Mouse (Mus musculus) liver, embryonic 11.5 days (tissue): Measurements from ENCODE around the gene Dpp6. TPM values are rescaled to one million over a fixed set of nuclear protein-coding genes. Genes with fewer than 3 reads are reported as not detected.
A peak's percentile ranks its signal among the peaks of the same experiment; 100 is the strongest.

Experiments
- ATAC-seq: fragments of 200-750 bp; cut with Nextera tagmentation; replicated peaks from 2 replicates; pipeline ENCODE4 v1.8.0; 2017; ENCODE audit warnings: moderate number of reproducible peaks, mild to moderate bottlenecking, moderate TSS enrichment, moderate library complexity; ENCODE audit not compliant: low FRiP score
- DNase-seq: peaks from one replicate; pipeline ENCODE4 v3.0.0-alpha.2; 2017; ENCODE audit warnings: low spot score
- H3K27ac ChIP-seq: fragments of 300-500 bp; sonication (generic); 2 replicates; pipeline ENCODE4 v1.5.1; 2014; ENCODE audit warnings: mild to moderate bottlenecking, low read depth, low read length, control low read depth
- H3K27me3 ChIP-seq: fragments of 300-500 bp; sonication (generic); replicated peaks from 2 replicates; pipeline ENCODE4 v1.6.1; 2014; ENCODE audit warnings: low read length, mixed read lengths; ENCODE audit not compliant: control insufficient read depth, insufficient read depth
- H3K36me3 ChIP-seq: fragments of 300-500 bp; sonication (generic); 2 replicates; pipeline ENCODE4 v1.6.1; 2014; ENCODE audit warnings: mild to moderate bottlenecking, low read length, moderate library complexity, mixed read lengths; ENCODE audit not compliant: control insufficient read depth, insufficient read depth
- H3K4me1 ChIP-seq: fragments of 300-500 bp; sonication (generic); replicated peaks from 2 replicates; pipeline ENCODE4 v1.6.1; 2014; ENCODE audit warnings: low read length, mixed read lengths; ENCODE audit not compliant: control insufficient read depth, insufficient read depth
- H3K4me2 ChIP-seq: fragments of 300-500 bp; sonication (generic); 2 replicates; pipeline ENCODE4 v1.6.1; 2014; ENCODE audit warnings: mild to moderate bottlenecking, control low read depth, moderate library complexity
- H3K4me3 ChIP-seq: fragments of 300-500 bp; sonication (generic); 2 replicates; pipeline ENCODE4 v1.5.1; 2014; ENCODE audit warnings: low read depth, low read length, control low read depth
- H3K9ac ChIP-seq: fragments of 300-500 bp; sonication (generic); 2 replicates; pipeline ENCODE4 v1.6.1; 2014; ENCODE audit warnings: low read depth, low read length, control low read depth
- H3K9me3 ChIP-seq: fragments of 300-500 bp; sonication (generic); 2 replicates; pipeline ENCODE4 v1.6.1; 2016; ENCODE audit warnings: low read length, inconsistent platforms, mixed read lengths; ENCODE audit not compliant: control insufficient read depth
- WGBS: fragments of 180-500 bp; shearing (Covaris S2); extraction: QIAGEN DNeasy Blood & Tissue Kit; methylation state at CpG from one replicate; pipeline ENCODE4 v1.1.7; 2014; 5-methylcytosine and 5-hydroxymethylcytosine counted together
- polyA plus RNA-seq: library from polyadenylated mRNA; unstranded; fragments of >200 nt; fragmentation: Nextera tagmentation; extraction: Ambion mirVana; gene quantifications from 2 replicates; pipeline ENCODE4 v1.2.1, GENCODE M21; 2014

Gene Dpp6
- polyA plus RNA-seq, 1 experiment from 2014 or later = 1.1 TPM

DNA sequence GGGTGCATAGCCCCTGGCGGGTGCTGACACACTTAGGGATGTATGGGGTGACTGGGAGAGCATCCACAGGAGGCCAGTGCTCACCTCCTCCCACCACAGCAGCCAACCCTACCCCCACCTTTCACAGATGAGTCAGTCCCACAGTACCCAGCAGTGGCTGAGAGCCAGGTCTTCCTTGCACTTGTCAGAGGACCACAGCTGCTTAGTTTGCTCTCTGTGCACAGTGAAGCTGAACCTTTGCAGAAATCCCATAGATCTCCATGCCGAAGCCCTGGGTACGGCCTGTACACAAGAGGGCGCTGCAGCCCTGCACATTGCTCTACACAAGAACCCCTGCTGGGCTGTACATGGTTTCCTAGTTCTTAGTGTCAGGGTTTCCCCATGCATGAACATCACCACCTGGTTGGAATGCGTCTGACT lies 860.3 kb downstream of the Dpp6 start:
- Histone ChIP-seq H3K27me3 (no peaks in the 10 kb centered on the region), H3K4me3 (no peak overlapping the region), H3K9me3 (no peaks in the 10 kb centered on the region), H3K27ac (no peak overlapping the region), H3K9ac (no peak overlapping the region), H3K4me1 (no peaks in the 10 kb centered on the region), H3K36me3 (no peaks in the 10 kb centered on the region), H3K4me2 (no peak overlapping the region)
- DNase-seq (peak; percentile 40), ATAC-seq (peak; percentile 53)
- WGBS = 35% methylated on average over 5 of the region's 5 CpGs

DNA sequence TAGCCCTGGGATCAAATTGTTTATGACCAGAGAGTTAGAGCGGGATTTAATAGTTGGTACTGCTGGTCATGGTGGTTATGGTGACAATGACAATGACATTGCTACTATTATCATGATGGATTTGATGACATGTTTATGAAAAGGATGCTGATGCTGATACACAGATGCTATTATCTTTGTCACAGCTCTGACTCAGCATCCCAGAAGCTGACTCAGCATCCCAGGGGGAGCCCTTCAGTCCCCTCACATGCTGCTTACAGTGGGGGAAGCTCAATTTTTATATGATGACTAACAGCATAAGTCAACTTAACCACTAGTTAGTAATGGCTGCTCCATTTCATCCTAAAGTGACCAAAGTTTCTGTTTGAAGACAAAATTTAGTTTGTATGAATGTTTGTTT lies 862.1 kb downstream of the Dpp6 start:
- ATAC-seq (no peak), DNase-seq (no peak)
- H3K9ac ChIP-seq = no peak overlapping the region
- H3K4me2 ChIP-seq = no peak overlapping the region
- no peak overlapping the region for H3K4me3 ChIP-seq
- no peaks in the 10 kb centered on the region for H3K9me3 ChIP-seq
- no peaks in the 10 kb centered on the region for H3K27me3 ChIP-seq
- no peak overlapping the region for H3K27ac ChIP-seq
- WGBS = 87% methylated on average over 1 of the region's 1 CpGs
- no peaks in the 10 kb centered on the region for H3K4me1 ChIP-seq
- no peaks in the 10 kb centered on the region for H3K36me3 ChIP-seq

DNA sequence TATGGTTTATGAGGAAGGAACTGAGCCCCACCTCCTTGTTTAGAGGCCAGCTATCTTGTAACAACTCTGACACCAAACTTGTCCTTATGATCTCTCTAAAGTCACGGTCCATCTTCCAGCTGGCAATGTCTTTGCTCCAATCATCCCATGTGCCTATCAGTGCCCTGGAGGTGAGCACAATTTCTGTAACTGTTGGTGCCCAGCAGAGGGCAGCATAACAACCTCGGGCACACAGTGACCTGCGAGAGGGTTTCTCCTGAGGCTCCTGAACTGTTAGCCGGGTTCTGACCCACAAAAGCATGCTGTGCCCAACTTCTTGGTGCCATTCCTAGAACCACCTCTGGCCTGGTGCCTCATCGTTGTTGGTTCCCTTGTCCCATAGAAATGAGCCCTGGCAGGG lies 863.5 kb downstream of the Dpp6 start:
- Histone ChIP-seq H3K27ac (no peak overlapping the region), H3K4me3 (no peak overlapping the region), H3K9ac (no peak overlapping the region), H3K9me3 (no peaks in the 10 kb centered on the region), H3K36me3 (no peaks in the 10 kb centered on the region), H3K4me2 (no peak overlapping the region), H3K27me3 (no peaks in the 10 kb centered on the region), H3K4me1 (no peaks in the 10 kb centered on the region)
- DNase-seq = no peak
- 35% methylated on average over 5 of the region's 5 CpGs for WGBS
- ATAC-seq = no peak; the same call in 1 of the 2 replicates

DNA sequence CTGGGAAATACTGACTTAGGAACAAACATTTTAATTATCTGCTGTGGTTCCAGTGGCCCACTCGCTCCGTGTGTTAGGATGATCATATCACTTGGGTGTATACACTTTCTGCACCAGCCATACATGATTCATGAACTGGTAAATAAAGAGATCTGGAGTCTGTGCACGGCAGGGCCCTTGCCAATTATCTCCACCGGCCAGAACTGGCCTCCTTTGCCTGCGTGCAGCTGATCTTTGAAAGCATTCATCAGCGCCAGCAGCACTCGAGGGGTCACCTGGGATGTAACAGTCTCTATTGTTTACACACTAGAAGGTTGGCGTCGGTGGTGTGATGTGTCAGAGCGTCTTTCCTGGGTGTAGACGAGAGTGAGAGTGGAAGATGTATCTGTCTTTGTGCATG lies 868.2 kb downstream of the Dpp6 start:
- DNase-seq (no peak), ATAC-seq (no peak)
- no peaks in the 10 kb centered on the region for H3K9me3 ChIP-seq
- no peaks in the 10 kb centered on the region for H3K27me3 ChIP-seq
- no peak overlapping the region for H3K4me3 ChIP-seq
- 57% methylated on average over 11 of the region's 11 CpGs for WGBS
- H3K36me3 ChIP-seq = no peaks in the 10 kb centered on the region
- no peak overlapping the region for H3K27ac ChIP-seq
- no peak overlapping the region for H3K9ac ChIP-seq
- no peak overlapping the region for H3K4me2 ChIP-seq
- no peaks in the 10 kb centered on the region for H3K4me1 ChIP-seq

DNA sequence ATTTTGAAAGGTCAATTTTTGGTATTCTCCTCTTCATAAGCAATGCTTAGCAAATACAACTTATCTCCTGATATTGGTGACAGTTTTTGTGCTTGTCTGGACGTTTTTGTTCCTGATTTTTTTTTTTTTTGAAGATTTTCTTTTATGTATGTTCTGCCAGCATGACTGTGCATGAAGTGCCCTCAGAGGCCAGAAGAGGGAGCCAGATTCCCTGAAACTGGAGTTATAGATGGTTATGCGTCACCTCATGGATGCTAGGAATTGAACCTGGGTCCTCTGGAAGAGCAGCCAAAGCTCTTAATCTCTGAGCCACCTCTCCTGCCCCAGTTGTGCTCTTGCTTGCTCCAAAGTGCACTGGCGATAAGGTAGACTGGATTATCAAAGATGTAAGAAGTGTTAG lies 868.9 kb downstream of the Dpp6 start:
- Histone ChIP-seq H3K4me2 (no peak overlapping the region), H3K9me3 (no peaks in the 10 kb centered on the region), H3K27ac (no peak overlapping the region), H3K4me3 (no peak overlapping the region), H3K36me3 (no peaks in the 10 kb centered on the region), H3K4me1 (no peaks in the 10 kb centered on the region), H3K27me3 (no peaks in the 10 kb centered on the region), H3K9ac (no peak overlapping the region)
- ATAC-seq (no peak), DNase-seq (no peak)
- 61% methylated on average over 3 of the region's 3 CpGs for WGBS

DNA sequence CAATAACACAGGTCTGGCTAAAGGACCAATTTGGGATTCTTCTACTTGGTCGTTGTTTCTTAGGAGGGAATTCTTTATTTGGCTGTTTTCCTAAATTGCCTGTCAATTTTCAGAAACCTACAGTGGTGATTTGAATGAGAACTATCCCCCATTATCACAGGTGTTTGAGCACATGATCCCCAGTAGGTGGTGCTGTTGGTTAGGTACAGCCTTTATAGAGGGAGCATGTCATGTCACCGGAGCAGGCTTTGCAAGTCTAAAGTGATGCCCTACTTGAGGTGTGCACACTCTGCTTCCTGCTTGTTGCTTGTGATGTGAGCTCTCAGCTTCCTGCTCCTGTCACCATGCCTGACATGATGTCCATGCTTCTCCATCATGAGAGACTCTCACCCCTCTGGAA lies 870.3 kb downstream of the Dpp6 start:
- H3K4me3 ChIP-seq = no peak overlapping the region
- H3K27ac ChIP-seq = no peak overlapping the region
- ATAC-seq = no peak
- no peaks in the 10 kb centered on the region for H3K27me3 ChIP-seq
- H3K4me1 ChIP-seq = no peaks in the 10 kb centered on the region
- H3K36me3 ChIP-seq = no peaks in the 10 kb centered on the region
- WGBS = 90% methylated on average over 2 of the region's 2 CpGs
- no peak for DNase-seq
- H3K9ac ChIP-seq = no peak overlapping the region
- no peaks in the 10 kb centered on the region for H3K9me3 ChIP-seq
- no peak overlapping the region for H3K4me2 ChIP-seq

DNA sequence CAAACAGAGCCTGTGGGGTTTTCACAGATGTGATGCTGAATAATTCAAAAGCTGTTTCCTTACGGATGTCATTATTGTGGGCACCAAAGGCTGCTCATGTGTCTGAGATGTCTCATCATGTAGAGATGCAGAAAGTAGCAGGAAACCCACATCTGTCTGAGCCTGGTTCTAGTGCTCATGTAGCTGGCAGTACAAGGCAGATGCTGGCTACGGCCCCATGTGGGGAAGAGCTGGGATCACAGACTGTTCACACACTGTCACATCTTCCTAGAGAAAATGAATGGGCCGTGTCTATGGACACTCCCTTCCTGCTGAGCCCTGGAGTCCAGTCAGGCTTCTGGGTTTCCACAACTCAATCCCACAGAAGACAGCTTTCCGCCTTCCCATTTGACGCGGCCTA lies 885.5 kb downstream of the Dpp6 start:
- ATAC-seq = no peak
- no peak for DNase-seq
- no peak overlapping the region for H3K27ac ChIP-seq
- H3K4me3 ChIP-seq = no peak overlapping the region
- no peaks in the 10 kb centered on the region for H3K36me3 ChIP-seq
- peaks cover 11% of the 10 kb centered on the region for H3K4me1 ChIP-seq
- H3K9me3 ChIP-seq = no peaks in the 10 kb centered on the region
- WGBS = 84% methylated on average over 6 of the region's 6 CpGs
- no peak overlapping the region for H3K9ac ChIP-seq
- no peaks in the 10 kb centered on the region for H3K27me3 ChIP-seq
- H3K4me2 ChIP-seq = no peak overlapping the region

DNA sequence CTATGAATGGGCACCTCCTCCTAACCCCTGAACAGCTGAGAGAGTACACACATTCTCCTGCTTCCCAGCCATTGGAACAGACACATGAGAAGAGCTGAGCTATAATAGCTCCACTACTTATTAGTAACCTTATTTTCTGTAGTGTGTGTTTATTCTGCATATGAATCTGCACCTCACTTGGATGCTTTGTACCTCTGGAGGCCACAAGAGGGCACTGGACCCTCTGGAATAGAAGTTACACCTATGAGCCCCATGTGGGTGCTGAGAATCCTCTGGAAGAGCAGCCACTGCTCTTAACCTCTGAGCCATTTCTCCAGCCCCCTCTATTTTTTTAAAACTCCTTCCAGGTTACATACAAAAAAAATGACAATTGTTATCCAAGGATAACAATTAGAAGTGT lies 888.0 kb downstream of the Dpp6 start:
- H3K36me3 ChIP-seq = no peaks in the 10 kb centered on the region
- H3K4me1 ChIP-seq = peaks cover 30% of the 10 kb centered on the region
- no peaks in the 10 kb centered on the region for H3K27me3 ChIP-seq
- no peak overlapping the region for H3K4me2 ChIP-seq
- ATAC-seq (no peak), DNase-seq (no peak)
- H3K9ac ChIP-seq = no peak overlapping the region
- H3K9me3 ChIP-seq = no peaks in the 10 kb centered on the region
- H3K4me3 ChIP-seq = no peak overlapping the region
- no peak overlapping the region for H3K27ac ChIP-seq

DNA sequence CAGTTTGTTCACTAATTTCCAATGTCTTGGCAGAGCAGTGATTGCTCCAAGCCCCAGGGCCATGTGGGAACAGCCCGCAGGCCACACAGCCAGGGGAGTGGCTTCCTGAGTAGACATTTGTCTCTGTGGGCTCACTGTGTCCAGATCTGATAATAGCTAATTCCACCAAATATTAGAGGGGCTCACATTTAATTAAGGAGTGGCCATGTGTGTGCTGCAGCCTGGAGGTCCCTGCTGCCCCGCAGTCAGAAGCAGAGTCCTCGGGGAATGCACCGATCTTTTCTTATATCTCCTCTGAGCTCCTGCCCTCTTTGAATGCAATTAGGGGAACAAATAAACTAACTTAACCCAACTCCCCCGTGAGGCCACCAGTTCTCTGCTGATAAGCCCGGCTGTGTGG lies 889.5 kb downstream of the Dpp6 start:
- DNase-seq (no peak), ATAC-seq (no peak)
- Histone ChIP-seq H3K9ac (no peak overlapping the region), H3K27ac (no peak overlapping the region), H3K36me3 (no peaks in the 10 kb centered on the region), H3K4me3 (no peak overlapping the region), H3K9me3 (no peaks in the 10 kb centered on the region), H3K4me2 (no peak overlapping the region), H3K27me3 (no peaks in the 10 kb centered on the region), H3K4me1 (peaks cover 30% of the 10 kb centered on the region)
- 51% methylated on average over 6 of the region's 6 CpGs for WGBS
